Mouse (Mus musculus) embryonic fibroblast, embryonic 13.5 days (primary cell): ENCODE data around the gene Tymp.

Source experiments
- CTCF ChIP-seq: IDR thresholded peaks from 2 replicates; pipeline ENCODE4 v1.5.1; 2011; ENCODE audit warnings: mild to moderate bottlenecking, control low read depth, low read length, moderate library complexity, borderline replicate concordance; ENCODE audit not compliant: insufficient read depth
- POLR2A ChIP-seq: IDR thresholded peaks from 2 replicates; pipeline ENCODE4 v1.6.1; 2011; ENCODE audit warnings: low read depth, mild to moderate bottlenecking, control low read depth, low read length, moderate library complexity

DNA sequence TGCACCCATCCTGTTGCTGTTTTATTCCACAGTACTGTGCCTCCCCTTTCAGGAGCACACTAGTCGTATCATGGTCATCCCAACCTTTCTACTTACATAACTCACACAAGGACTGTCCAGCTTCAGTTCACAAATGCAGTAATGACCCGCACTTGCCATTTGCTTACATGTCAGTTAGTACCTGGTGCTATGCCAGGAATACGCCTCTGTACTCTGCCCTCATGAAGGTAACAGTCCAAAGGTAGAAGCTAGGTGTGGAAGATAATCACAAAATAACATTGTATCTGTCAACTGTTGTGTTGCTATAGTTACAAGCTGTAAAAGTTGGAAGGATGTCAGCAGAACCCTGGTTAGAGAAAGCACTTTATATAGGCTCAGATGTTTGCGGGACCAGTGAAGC lies 20.0 kb upstream of the Tymp start:
- no peak for TF ChIP-seq CTCF
- no peak for TF ChIP-seq POLR2A
